Mouse (Mus musculus): ENCODE data around the gene Npas1.

DNA sequence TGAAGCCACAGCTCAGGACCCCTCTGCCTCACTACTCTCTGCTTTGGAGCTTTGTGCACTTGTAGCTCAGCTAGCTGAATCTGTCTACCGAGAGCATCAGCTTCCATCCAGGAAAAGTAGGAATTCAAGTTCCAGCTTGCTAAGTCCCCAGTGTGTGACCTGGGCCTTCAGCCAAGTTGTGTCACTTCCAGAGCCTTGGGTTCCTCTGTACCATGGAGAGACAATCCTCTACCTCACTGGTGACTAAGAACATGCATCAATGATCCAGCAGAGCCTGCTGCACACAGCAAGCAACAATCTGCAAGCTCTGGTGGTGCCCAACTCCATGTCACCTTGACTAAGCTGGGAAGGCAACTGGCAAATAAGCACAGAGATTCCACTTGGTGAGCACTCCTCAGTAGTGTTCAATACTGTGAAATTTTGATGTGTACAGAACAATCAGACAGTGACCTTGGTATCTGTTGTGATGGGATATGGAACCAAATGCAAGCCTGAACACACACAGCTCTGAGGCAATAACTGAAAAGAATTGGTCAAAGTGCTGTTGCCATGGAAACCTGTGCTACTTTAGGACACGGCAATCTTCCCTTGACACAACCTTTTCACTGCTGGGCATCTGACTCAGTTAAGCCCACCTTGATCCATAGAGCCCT lies 27.2 kb upstream of the Npas1 start:
- TF ChIP-seq EP300 (IDR thresholded peaks at IDR 0.05; ENCODE audit: low read depth in 1 of 2, low read length in 2 of 2) (no peak), JUND (IDR thresholded peaks at IDR 0.05; ENCODE audit: low read depth, low read length) (no peak), CTCF (IDR thresholded peaks at IDR 0.05 in 2 of 3, conservative IDR thresholded peaks at IDR 0.05 in 1 of 3; ENCODE audit: control insufficient read depth in 1 of 3, insufficient read depth in 1 of 3, low read depth in 2 of 3, low read length in 3 of 3, poor library complexity in 1 of 3, severe bottlenecking in 1 of 3) (no peak), ZC3H11A (IDR thresholded peaks at IDR 0.05; ENCODE audit: low read depth, low read length) (no peak), GATA1 (IDR thresholded peaks at IDR 0.05; ENCODE audit: low read depth, low read length) (no peak), ELF1 (IDR thresholded peaks at IDR 0.05; ENCODE audit: low read depth, low read length) (no peak), POLR2A (IDR thresholded peaks at IDR 0.05; ENCODE audit: control insufficient read depth in 1 of 2, insufficient read depth in 1 of 2, low read depth in 1 of 2, low read length in 2 of 2, poor library complexity in 1 of 2) (no peak)
